Mouse (Mus musculus) small intestine, adult 2 months (tissue): Measurements from ENCODE around the gene Cux2. TPM values are rescaled to one million over a fixed set of nuclear protein-coding genes. Genes with fewer than 3 reads are reported as not detected.

Experiments used
- H3K27ac ChIP-seq: fragments of 200-500 bp; 2 replicates; pipeline ENCODE4 v1.5.1; 2012; ENCODE audit warnings: low read depth, low read length, control low read depth, inconsistent platforms; ENCODE audit not compliant: insufficient read depth
- H3K27me3 ChIP-seq: fragments of 200-500 bp; 2 replicates; pipeline ENCODE4 v1.6.1; 2012; ENCODE audit warnings: mild to moderate bottlenecking, moderate library complexity, low read length, inconsistent platforms; ENCODE audit not compliant: control insufficient read depth, insufficient read depth
- H3K36me3 ChIP-seq: fragments of 200-500 bp; 2 replicates; pipeline ENCODE4 v1.6.1; 2012; ENCODE audit warnings: mild to moderate bottlenecking, low read length, control low read depth, inconsistent platforms; ENCODE audit not compliant: control insufficient read depth, insufficient read depth
- H3K4me1 ChIP-seq: fragments of 200-500 bp; 2 replicates; pipeline ENCODE4 v1.6.1; 2012; ENCODE audit warnings: low read length, inconsistent platforms, mixed read lengths; ENCODE audit not compliant: control insufficient read depth, insufficient read depth, insufficient read length
- H3K4me3 ChIP-seq: fragments of 200-500 bp; 2 replicates; pipeline ENCODE4 v1.5.1; 2012; ENCODE audit warnings: low read depth, mild to moderate bottlenecking, control low read depth, inconsistent platforms, low read length, moderate library complexity
- CTCF ChIP-seq: fragments of 200-500 bp; IDR thresholded peaks from 2 replicates; pipeline ENCODE4 v1.5.1; 2012; ENCODE audit warnings: low read depth, mild to moderate bottlenecking, control low read depth, inconsistent platforms, low read length, moderate library complexity, mixed read lengths; ENCODE audit not compliant: insufficient replicate concordance, insufficient read length; ENCODE audit errors: extremely low read depth
- POLR2A ChIP-seq: fragments of 200-500 bp; IDR thresholded peaks from 2 replicates; pipeline ENCODE4 v1.6.1; 2012; ENCODE audit warnings: low read depth, mild to moderate bottlenecking, control low read depth, inconsistent platforms, low read length, moderate library complexity
- WGBS: fragments of 180-500 bp; shearing (Covaris S2); methylation state at CpG from one replicate; pipeline ENCODE4 v1.1.7; 2018; 5-methylcytosine and 5-hydroxymethylcytosine counted together
- polyA plus RNA-seq: library from polyadenylated mRNA; depleted of rRNA; stranded (reverse); fragments of >200 nt; gene quantifications from 2 replicates; pipeline ENCODE4 v1.2.3, GENCODE M21; 2012

Cux2 gene
- polyA plus RNA-seq, 1 experiment = 2.6 TPM

DNA sequence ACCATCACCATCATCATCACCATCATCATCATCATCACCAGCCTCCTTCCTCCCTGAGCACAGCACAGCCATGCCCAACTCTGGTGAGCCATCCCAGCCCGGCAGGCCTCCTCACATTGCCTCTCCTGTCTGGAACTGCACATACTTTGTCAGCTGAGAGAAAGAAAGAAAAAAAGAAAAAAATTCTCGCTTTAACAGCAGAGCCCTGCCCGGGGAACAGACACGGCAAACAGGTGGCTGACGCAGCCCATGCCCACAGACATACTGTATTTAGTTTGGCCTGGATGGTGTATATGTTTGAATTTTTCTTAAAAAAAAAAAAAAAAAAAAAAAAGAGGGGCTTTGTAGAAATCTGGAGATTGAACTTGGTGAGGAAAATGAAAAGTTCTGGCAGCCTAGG, 82.4 kb downstream of the Cux2 start:
- Histone ChIP-seq H3K27me3 (no peaks in the 10 kb centered on the region), H3K36me3 (no peaks in the 10 kb centered on the region), H3K4me1 (no peaks in the 10 kb centered on the region), H3K4me3 (no peak overlapping the region), H3K27ac (no peak overlapping the region)
- WGBS = 80% methylated on average over 5 of the region's 5 CpGs
- TF ChIP-seq CTCF = no peak
- TF ChIP-seq POLR2A = no peak

DNA sequence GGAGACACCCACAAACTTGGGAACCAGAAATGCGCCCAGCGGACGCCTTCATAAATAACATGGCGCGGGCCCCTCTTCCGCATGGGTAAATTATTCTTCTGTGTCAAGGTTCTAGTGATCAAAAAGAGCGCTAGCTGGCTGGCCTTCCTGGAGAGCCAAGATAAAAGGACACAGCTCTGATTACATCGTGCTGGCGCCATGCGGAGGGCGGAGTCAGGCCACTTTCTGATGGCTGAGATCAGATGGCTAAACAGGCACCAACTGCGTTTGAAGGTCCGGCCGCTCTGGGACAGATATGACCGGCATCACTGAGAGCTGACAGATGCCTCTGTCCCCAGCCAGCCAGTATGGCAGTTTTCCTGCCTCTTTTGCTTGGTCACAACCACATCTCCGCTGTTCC, 83.0 kb downstream of the Cux2 start:
- H3K4me3 ChIP-seq = no peak overlapping the region
- no peak overlapping the region for H3K27ac ChIP-seq
- TF ChIP-seq POLR2A = no peak
- TF ChIP-seq CTCF = no peak
- 28% methylated on average over 16 of the region's 16 CpGs for WGBS
- H3K27me3 ChIP-seq = no peaks in the 10 kb centered on the region
- H3K36me3 ChIP-seq = no peaks in the 10 kb centered on the region
- H3K4me1 ChIP-seq = no peaks in the 10 kb centered on the region

DNA sequence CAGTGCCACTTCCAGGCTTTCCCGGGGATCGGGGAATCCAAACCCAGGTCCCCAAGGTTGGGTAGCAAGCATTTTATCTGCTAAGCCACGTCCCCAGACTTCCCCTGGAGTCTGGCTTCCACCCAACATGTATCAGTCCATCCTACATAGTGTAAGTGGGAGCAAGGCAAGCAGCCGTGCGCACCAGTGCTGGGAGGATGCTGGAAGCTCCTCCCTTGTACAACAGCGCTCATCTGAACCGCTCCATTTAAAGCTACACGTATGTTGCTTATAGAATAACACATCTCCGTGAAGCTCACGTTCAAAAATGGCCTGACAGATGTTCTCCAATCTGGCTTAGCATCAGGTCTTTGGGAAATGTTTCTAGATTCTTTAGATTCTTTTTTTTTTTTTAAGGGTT, 86.9 kb downstream of the Cux2 start:
- H3K36me3 ChIP-seq = no peaks in the 10 kb centered on the region
- H3K4me3 ChIP-seq = no peak overlapping the region
- H3K27me3 ChIP-seq = no peaks in the 10 kb centered on the region
- H3K4me1 ChIP-seq = no peaks in the 10 kb centered on the region
- TF ChIP-seq POLR2A (no peak), CTCF (no peak)
- H3K27ac ChIP-seq = no peak overlapping the region
- 78% methylated on average over 10 of the region's 10 CpGs for WGBS

DNA sequence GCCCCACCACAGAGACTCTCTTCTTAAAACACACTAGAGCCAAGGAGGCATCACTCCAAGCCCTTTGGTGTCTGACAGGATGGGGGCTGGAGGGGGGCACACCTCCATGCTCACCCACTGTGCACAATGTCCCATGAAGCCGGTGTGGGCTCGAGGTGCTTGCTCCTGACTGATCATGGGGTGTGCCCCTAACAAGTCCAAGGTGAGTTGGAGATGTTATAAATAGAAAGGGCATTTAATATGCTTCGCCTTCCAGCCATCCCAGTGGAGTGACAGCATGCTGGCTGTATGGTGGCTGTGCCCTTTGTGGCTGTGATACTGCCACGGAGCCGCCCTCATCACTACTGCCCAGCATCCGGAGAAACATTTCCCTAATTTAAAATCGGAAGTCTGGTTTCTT, 87.5 kb downstream of the Cux2 start:
- Histone ChIP-seq H3K4me1 (no peaks in the 10 kb centered on the region), H3K27me3 (no peaks in the 10 kb centered on the region), H3K36me3 (no peaks in the 10 kb centered on the region), H3K4me3 (no peak overlapping the region), H3K27ac (no peak overlapping the region)
- 84% methylated on average over 7 of the region's 7 CpGs for WGBS
- no peak for TF ChIP-seq CTCF
- TF ChIP-seq POLR2A = no peak

DNA sequence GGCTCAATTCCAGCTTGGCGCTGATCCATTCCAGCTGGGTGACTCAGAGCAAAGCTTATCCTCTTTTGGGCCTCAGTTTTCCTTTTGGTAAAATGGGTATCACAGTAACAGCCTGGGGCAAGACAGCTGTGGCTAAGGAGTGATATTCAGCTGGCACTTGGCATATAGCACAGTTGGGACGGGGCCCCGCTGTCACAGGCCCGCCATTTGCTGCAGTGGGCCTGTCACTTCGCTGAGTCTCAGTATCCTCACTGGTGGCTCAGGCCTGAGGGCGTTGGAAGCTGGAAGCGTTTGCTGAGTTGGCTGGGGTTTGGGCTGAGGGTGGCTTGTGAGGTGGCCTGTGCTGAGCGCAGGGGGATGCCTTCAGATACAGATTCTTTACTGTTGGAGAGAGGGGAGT, 88.6 kb downstream of the Cux2 start:
- H3K27me3 ChIP-seq = no peaks in the 10 kb centered on the region
- 91% methylated on average over 8 of the region's 8 CpGs for WGBS
- TF ChIP-seq POLR2A (no peak), CTCF (no peak)
- no peak overlapping the region for H3K27ac ChIP-seq
- H3K36me3 ChIP-seq = no peaks in the 10 kb centered on the region
- no peaks in the 10 kb centered on the region for H3K4me1 ChIP-seq
- H3K4me3 ChIP-seq = no peak overlapping the region

DNA sequence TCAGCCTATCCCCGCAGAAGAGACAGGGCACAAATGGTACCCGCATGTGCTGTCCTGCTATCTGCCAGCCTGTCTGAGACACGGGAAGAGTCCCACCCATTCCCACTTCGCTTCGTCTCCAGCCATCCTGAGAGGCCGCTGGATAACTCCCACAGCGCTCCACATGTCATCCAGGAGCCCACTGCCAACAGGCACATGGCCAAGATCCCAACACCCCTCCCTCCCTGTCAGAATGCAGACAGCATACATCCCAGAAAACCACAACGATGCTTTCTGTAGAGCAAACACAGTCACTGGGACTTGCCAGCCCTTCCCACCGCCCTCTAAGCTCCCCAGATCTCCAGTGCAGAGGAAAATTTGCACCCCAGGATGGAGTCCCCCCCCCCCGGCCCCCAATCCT, 90.2 kb downstream of the Cux2 start:
- Histone ChIP-seq H3K27me3 (no peaks in the 10 kb centered on the region), H3K27ac (no peak overlapping the region), H3K4me1 (no peaks in the 10 kb centered on the region), H3K36me3 (no peaks in the 10 kb centered on the region), H3K4me3 (no peak overlapping the region)
- no peak for TF ChIP-seq POLR2A
- TF ChIP-seq CTCF = no peak
- WGBS = 64% methylated on average over 10 of the region's 10 CpGs

DNA sequence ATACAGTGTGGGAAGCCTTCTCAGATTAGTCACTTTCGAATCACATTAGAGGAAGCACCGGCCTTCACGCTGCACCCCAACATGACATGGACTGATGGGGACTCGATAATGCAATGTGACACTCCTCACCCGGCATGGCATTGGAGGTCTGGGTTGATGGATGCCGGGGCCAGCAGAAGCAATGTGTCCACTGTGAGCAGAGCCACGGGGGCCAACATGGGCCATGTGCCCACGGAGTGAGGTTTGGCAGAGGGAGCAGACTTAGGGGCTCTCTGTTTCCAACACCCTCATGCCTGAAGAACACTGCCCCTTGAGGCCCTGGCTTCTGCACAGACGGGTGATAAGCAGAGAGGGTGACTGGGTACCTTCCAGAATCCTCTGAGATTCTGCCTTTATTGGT, 91.4 kb downstream of the Cux2 start:
- H3K36me3 ChIP-seq = no peaks in the 10 kb centered on the region
- H3K4me1 ChIP-seq = no peaks in the 10 kb centered on the region
- H3K4me3 ChIP-seq = no peak overlapping the region
- H3K27me3 ChIP-seq = no peaks in the 10 kb centered on the region
- WGBS = 80% methylated on average over 9 of the region's 9 CpGs
- TF ChIP-seq CTCF (no peak), POLR2A (no peak)
- no peak overlapping the region for H3K27ac ChIP-seq

DNA sequence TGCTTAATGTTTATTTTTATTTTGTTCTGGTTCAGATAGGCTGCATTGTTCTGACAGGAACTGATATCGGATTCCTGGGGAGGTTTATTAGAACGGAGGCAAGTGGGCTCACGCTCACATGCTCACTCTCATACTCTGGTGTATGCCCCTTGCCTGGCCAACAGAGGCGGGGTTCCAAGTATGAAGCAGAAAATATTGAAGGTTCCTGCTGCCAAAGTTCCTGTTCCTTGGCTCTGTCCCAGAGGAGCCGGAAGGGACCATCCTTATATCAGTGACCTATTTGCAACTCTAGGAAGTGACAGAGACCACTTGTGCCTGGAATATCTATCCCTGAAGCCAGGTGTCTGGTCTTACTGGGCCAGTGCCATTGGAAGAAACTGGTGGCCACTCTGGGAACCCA, 94.1 kb downstream of the Cux2 start:
- no peak overlapping the region for H3K4me3 ChIP-seq
- H3K36me3 ChIP-seq = no peaks in the 10 kb centered on the region
- TF ChIP-seq CTCF = no peak
- no peak for TF ChIP-seq POLR2A
- 67% methylated on average over 5 of the region's 5 CpGs for WGBS
- H3K4me1 ChIP-seq = no peaks in the 10 kb centered on the region
- no peaks in the 10 kb centered on the region for H3K27me3 ChIP-seq
- H3K27ac ChIP-seq = no peak overlapping the region
